Mouse (Mus musculus): ENCODE data around the gene Ank3. TPM values are rescaled to one million over a fixed set of nuclear protein-coding genes. Genes with fewer than 3 reads are reported as not detected.

Ank3 gene
- polyA plus RNA-seq, 1 experiment from 2014 or later, result 22.5 TPM

DNA sequence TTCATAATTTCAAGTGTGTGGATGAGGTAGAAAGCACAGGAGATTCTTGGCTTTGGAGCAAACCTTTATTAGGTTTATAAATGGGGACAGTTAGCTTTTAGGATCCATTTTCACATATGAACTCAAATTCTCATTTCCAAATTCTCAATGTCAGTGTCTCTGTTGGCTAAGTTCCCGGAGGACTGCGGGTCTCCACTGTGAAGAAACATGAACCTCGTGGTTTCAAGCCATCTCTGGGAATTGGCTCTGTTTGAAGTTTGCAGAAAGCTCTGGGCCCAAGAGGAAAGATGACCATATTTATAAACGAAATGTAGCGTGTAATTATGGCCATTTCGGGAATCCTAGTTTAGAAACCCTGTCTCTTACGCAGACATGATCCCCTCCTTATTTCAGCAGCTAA lies 32.5 kb downstream of the Ank3 start:
- ATAC-seq (ENCODE audit: low read depth) (no peak), DNase-seq (ENCODE audit: low spot score) (peak; percentile 75)
- no peaks in the 10 kb centered on the region for H3K4me1 ChIP-seq (ENCODE audit: control insufficient read depth, insufficient read depth, low read length)
- WGBS, result 48% methylated on average over 7 of the region's 7 CpGs
- no peaks in the 10 kb centered on the region for H3K9me3 ChIP-seq (ENCODE audit: control insufficient read depth, low read length)
- no peak overlapping the region for H3K4me3 ChIP-seq (ENCODE audit: low read depth, low read length)
- H3K27me3 ChIP-seq (replicated peaks; ENCODE audit: control insufficient read depth, insufficient read depth, low read length), result no peaks in the 10 kb centered on the region
- H3K27ac ChIP-seq (replicated peaks; ENCODE audit: low read depth, low read length), result no peak overlapping the region
- no peak overlapping the region for H3K9ac ChIP-seq (ENCODE audit: low read depth, low read length)
- no peaks in the 10 kb centered on the region for H3K36me3 ChIP-seq (ENCODE audit: control insufficient read depth, insufficient read depth, low read length)
- no peak overlapping the region for H3K4me2 ChIP-seq (ENCODE audit: low read depth, low read length)

DNA sequence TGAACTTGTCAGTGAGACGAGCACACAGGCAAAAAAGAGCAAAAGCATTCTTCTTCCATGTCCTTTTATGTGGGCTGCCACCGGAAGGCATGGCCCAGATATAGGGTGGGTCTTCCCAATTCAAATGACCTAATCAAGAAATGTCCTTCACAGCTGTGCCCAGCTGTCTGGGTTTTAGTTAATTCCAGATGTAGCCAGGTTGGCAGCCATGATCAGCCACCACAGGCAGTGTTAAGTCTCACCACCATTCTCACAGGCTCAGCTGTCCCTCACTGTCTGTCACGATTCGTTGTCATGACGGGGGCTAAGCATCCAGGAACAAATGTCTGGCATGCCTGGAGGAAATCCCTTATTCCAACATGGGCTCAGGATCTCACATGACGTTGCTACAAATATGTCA lies 36.6 kb downstream of the Ank3 start:
- no peaks in the 10 kb centered on the region for H3K36me3 ChIP-seq (ENCODE audit: control insufficient read depth, insufficient read depth, low read length)
- 67% methylated on average over 6 of the region's 6 CpGs for WGBS
- DNase-seq (ENCODE audit: low spot score) (peak; percentile 77), ATAC-seq (ENCODE audit: low read depth) (peak; percentile 74; the same call in 1 of the 2 replicates)
- H3K9ac ChIP-seq (ENCODE audit: low read depth, low read length), result no peak overlapping the region
- no peak overlapping the region for H3K27ac ChIP-seq (replicated peaks; ENCODE audit: low read depth, low read length)
- H3K4me3 ChIP-seq (ENCODE audit: low read depth, low read length), result no peak overlapping the region
- no peaks in the 10 kb centered on the region for H3K4me1 ChIP-seq (ENCODE audit: control insufficient read depth, insufficient read depth, low read length)
- H3K27me3 ChIP-seq (replicated peaks; ENCODE audit: control insufficient read depth, insufficient read depth, low read length), result no peaks in the 10 kb centered on the region
- H3K4me2 ChIP-seq (ENCODE audit: low read depth, low read length), result no peak overlapping the region
- no peaks in the 10 kb centered on the region for H3K9me3 ChIP-seq (ENCODE audit: control insufficient read depth, low read length)

DNA sequence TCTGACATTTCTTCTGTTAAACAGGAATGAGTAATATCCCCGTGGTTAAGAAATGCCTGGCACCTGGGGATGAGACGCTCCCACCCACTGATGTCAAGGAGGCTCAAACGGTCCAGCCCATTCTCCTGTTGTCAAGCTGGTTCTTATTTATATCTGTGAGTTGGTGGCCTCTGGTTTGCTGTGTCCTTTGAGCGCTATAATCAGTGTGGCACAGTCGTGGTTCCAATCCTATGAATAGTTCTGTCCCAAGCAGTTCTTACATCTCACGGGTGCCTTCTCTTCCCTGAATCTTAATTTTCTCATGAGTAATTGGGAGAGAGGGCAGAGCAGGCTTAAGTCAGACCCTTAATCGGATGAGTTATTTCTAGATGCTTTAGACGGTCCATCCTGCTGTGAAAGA lies 40.9 kb downstream of the Ank3 start:
- Histone ChIP-seq H3K4me1 (ENCODE audit: control insufficient read depth, insufficient read depth, low read length) (no peaks in the 10 kb centered on the region), H3K27ac (replicated peaks; ENCODE audit: low read depth, low read length) (no peak overlapping the region), H3K9me3 (ENCODE audit: control insufficient read depth, low read length) (no peaks in the 10 kb centered on the region), H3K36me3 (ENCODE audit: control insufficient read depth, insufficient read depth, low read length) (no peaks in the 10 kb centered on the region), H3K4me3 (ENCODE audit: low read depth, low read length) (no peak overlapping the region), H3K27me3 (replicated peaks; ENCODE audit: control insufficient read depth, insufficient read depth, low read length) (no peaks in the 10 kb centered on the region), H3K9ac (ENCODE audit: low read depth, low read length) (no peak overlapping the region), H3K4me2 (ENCODE audit: low read depth, low read length) (no peak overlapping the region)
- ATAC-seq (ENCODE audit: low read depth) (no peak), DNase-seq (ENCODE audit: low spot score) (no peak)
- 73% methylated on average over 8 of the region's 8 CpGs for WGBS

DNA sequence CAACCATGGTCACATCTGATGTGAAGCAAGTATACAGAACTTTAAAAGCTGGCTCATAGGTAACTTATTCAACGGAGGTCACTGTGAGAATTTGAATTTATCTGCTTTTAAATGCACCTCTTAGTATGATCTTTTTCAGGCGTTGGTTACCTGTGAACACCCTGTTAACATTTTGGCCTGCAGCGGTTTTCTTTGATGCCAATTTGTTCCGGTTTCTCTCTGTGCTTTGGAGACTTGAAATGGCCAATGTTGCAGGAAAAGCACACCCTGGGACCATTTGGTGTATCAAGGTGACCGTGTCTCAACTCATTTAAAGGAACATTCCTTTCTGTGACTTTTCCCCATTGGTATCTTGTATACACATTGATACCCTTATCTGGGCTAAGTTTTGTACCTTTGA lies 46.0 kb downstream of the Ank3 start:
- no peaks in the 10 kb centered on the region for H3K4me1 ChIP-seq (ENCODE audit: control insufficient read depth, insufficient read depth, low read length)
- H3K9me3 ChIP-seq (ENCODE audit: control insufficient read depth, low read length), result no peaks in the 10 kb centered on the region
- no peak overlapping the region for H3K9ac ChIP-seq (ENCODE audit: low read depth, low read length)
- H3K27me3 ChIP-seq (replicated peaks; ENCODE audit: control insufficient read depth, insufficient read depth, low read length), result no peaks in the 10 kb centered on the region
- WGBS, result 72% methylated on average over 5 of the region's 5 CpGs
- DNase-seq (ENCODE audit: low spot score), result no peak
- no peak overlapping the region for H3K4me3 ChIP-seq (ENCODE audit: low read depth, low read length)
- H3K36me3 ChIP-seq (ENCODE audit: control insufficient read depth, insufficient read depth, low read length), result no peaks in the 10 kb centered on the region
- no peak overlapping the region for H3K4me2 ChIP-seq (ENCODE audit: low read depth, low read length)
- no peak for ATAC-seq (ENCODE audit: low read depth)
- no peak overlapping the region for H3K27ac ChIP-seq (replicated peaks; ENCODE audit: low read depth, low read length)

DNA sequence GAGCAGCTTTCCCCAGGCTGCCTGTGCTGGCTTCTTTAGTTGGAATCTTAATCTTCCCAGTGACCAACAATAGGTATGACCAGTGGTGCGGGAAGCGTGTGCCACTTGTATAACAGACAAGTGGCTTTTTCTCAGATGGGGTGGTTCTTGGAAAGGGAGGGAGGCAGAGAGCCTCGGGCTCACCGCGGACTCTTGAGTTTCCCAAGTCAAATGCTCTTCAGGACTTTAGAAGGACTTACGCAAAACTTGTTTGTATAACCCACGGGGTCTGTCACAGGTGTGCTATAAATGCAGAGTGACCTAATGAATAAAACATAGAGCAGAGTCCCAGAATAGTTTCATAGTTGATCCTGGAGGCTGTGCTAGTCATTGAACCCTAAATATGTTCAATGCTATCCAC lies 47.4 kb downstream of the Ank3 start:
- ATAC-seq (ENCODE audit: low read depth), result no peak

DNA sequence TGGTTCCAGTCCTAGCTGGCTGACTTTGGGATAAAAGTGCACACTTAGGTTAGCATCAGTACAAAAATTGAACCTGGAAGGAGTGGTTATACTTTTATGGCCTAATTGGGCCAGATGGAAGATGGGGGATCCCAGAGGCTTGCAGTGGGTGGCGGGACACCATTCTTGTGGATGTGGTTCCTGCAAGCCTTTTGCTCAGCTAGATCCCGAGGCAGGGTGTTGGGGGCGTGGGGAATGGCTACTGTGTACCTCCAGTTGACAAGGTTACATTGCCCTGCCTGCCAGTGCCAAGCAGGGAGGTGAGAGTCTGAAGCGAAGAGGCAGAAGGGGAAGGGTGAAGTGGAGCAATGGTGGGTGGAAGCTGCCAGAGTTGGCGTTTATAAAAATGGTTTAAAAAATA lies 48.0 kb downstream of the Ank3 start:
- Histone ChIP-seq H3K9ac (ENCODE audit: low read depth, low read length) (no peak overlapping the region), H3K9me3 (ENCODE audit: control insufficient read depth, low read length) (no peaks in the 10 kb centered on the region), H3K4me1 (ENCODE audit: control insufficient read depth, insufficient read depth, low read length) (no peaks in the 10 kb centered on the region), H3K27ac (replicated peaks; ENCODE audit: low read depth, low read length) (no peak overlapping the region), H3K27me3 (replicated peaks; ENCODE audit: control insufficient read depth, insufficient read depth, low read length) (no peaks in the 10 kb centered on the region), H3K36me3 (ENCODE audit: control insufficient read depth, insufficient read depth, low read length) (no peaks in the 10 kb centered on the region), H3K4me3 (ENCODE audit: low read depth, low read length) (no peak overlapping the region), H3K4me2 (ENCODE audit: low read depth, low read length) (no peak overlapping the region)
- DNase-seq (ENCODE audit: low spot score) (no peak), ATAC-seq (ENCODE audit: low read depth) (no peak)
- WGBS, result 77% methylated on average over 5 of the region's 5 CpGs

More for the DNA sequence above, 47.4 kb downstream of the Ank3 start:
- H3K36me3 ChIP-seq (ENCODE audit: control insufficient read depth, insufficient read depth, low read length), result no peaks in the 10 kb centered on the region
- no peak overlapping the region for H3K4me2 ChIP-seq (ENCODE audit: low read depth, low read length)
- no peaks in the 10 kb centered on the region for H3K27me3 ChIP-seq (replicated peaks; ENCODE audit: control insufficient read depth, insufficient read depth, low read length)
- H3K9me3 ChIP-seq (ENCODE audit: control insufficient read depth, low read length), result no peaks in the 10 kb centered on the region
- DNase-seq (ENCODE audit: low spot score), result no peak
- H3K9ac ChIP-seq (ENCODE audit: low read depth, low read length), result no peak overlapping the region
- H3K4me3 ChIP-seq (ENCODE audit: low read depth, low read length), result no peak overlapping the region
- H3K4me1 ChIP-seq (ENCODE audit: control insufficient read depth, insufficient read depth, low read length), result no peaks in the 10 kb centered on the region
- WGBS, result 82% methylated on average over 7 of the region's 7 CpGs
- no peak overlapping the region for H3K27ac ChIP-seq (replicated peaks; ENCODE audit: low read depth, low read length)

DNA sequence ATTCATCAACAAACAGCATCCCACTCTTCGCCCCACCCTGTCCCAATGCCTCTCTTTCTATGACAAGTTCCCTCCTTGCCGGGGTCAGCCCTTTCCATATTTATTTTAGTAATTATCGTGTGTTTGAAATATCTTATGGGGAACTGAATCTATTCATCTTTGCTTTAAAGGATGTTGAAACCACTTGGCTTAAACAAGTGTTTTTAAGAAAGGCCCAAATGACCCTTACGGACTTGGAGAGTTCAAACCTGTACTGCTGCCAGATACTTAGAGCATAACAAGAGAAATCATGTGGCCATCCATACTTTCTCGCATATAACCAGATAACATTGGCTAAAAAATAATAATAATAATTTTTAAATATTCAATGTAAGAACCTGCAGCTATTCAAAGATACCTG lies 48.7 kb downstream of the Ank3 start:
- H3K36me3 ChIP-seq (ENCODE audit: control insufficient read depth, insufficient read depth, low read length), result no peaks in the 10 kb centered on the region
- WGBS, result 86% methylated on average over 5 of the region's 5 CpGs
- no peak overlapping the region for H3K27ac ChIP-seq (replicated peaks; ENCODE audit: low read depth, low read length)
- no peaks in the 10 kb centered on the region for H3K9me3 ChIP-seq (ENCODE audit: control insufficient read depth, low read length)
- no peak for DNase-seq (ENCODE audit: low spot score)
- no peaks in the 10 kb centered on the region for H3K4me1 ChIP-seq (ENCODE audit: control insufficient read depth, insufficient read depth, low read length)
- no peak overlapping the region for H3K4me3 ChIP-seq (ENCODE audit: low read depth, low read length)
- ATAC-seq (ENCODE audit: low read depth), result no peak
- H3K27me3 ChIP-seq (replicated peaks; ENCODE audit: control insufficient read depth, insufficient read depth, low read length), result no peaks in the 10 kb centered on the region
- H3K4me2 ChIP-seq (ENCODE audit: low read depth, low read length), result no peak overlapping the region
- H3K9ac ChIP-seq (ENCODE audit: low read depth, low read length), result no peak overlapping the region

DNA sequence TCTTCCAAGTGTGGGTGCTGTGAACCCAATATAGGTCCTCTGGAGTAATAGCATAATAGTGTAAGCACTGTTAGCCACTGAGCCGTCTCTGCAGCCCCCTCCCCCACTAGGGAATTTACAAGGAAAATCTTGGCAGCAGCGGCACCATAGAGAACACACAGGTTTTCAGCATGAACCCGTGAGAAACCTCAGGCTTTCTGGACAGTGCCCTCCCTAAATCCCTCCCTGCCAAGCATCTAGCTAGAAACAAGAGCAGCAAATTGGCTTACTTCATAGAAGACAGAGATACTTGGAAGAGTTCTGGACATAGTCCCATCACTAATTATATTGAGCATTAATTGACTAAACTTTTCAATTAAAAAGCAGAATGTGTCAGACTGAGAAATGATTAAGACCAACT lies 49.6 kb downstream of the Ank3 start:
- Histone ChIP-seq H3K4me3 (ENCODE audit: low read depth, low read length) (no peak overlapping the region), H3K9me3 (ENCODE audit: control insufficient read depth, low read length) (no peaks in the 10 kb centered on the region), H3K27me3 (replicated peaks; ENCODE audit: control insufficient read depth, insufficient read depth, low read length) (no peaks in the 10 kb centered on the region), H3K9ac (ENCODE audit: low read depth, low read length) (no peak overlapping the region), H3K4me1 (ENCODE audit: control insufficient read depth, insufficient read depth, low read length) (no peaks in the 10 kb centered on the region), H3K36me3 (ENCODE audit: control insufficient read depth, insufficient read depth, low read length) (no peaks in the 10 kb centered on the region), H3K27ac (replicated peaks; ENCODE audit: low read depth, low read length) (no peak overlapping the region), H3K4me2 (ENCODE audit: low read depth, low read length) (no peak overlapping the region)
- WGBS, result 61% methylated on average over 3 of the region's 3 CpGs
- DNase-seq (ENCODE audit: low spot score) (no peak), ATAC-seq (ENCODE audit: low read depth) (no peak)

DNA sequence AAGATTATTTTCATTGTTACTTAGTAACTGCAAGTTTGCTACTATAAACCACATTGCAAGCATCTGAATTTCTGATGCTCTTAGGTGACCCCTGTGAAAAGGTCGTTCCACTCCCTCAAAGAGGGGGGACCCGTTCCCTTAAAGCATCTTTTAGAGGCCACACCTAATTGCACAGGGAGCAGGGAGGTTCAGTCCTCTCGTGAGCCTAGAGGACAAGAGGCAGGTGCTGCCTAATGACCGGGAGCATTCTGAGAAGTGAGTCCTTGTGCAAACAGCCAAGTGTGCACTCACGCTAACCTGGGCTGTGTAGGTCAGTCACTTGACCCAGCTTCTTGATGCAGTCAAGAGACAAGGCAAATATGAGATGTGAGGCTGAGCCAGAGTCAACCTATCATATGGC lies 52.4 kb downstream of the Ank3 start:
- ATAC-seq (ENCODE audit: low read depth), result no peak
- Histone ChIP-seq H3K36me3 (ENCODE audit: control insufficient read depth, insufficient read depth, low read length) (no peaks in the 10 kb centered on the region), H3K9ac (ENCODE audit: low read depth, low read length) (no peak overlapping the region), H3K4me2 (ENCODE audit: low read depth, low read length) (no peak overlapping the region), H3K27me3 (replicated peaks; ENCODE audit: control insufficient read depth, insufficient read depth, low read length) (no peaks in the 10 kb centered on the region), H3K4me3 (ENCODE audit: low read depth, low read length) (no peak overlapping the region), H3K27ac (replicated peaks; ENCODE audit: low read depth, low read length) (no peak overlapping the region), H3K4me1 (ENCODE audit: control insufficient read depth, insufficient read depth, low read length) (no peaks in the 10 kb centered on the region), H3K9me3 (ENCODE audit: control insufficient read depth, low read length) (no peaks in the 10 kb centered on the region)
- WGBS, result 58% methylated on average over 5 of the region's 5 CpGs
- DNase-seq (ENCODE audit: low spot score), result no peak

All from embryonic facial prominence, embryonic 14.5 days (tissue).